Mouse (Mus musculus): Measurements from ENCODE around the gene Efna5. TPM values are rescaled to one million over a fixed set of nuclear protein-coding genes. Genes with fewer than 3 reads are reported as not detected.

Efna5 gene
- total RNA-seq, 2 experiments from 2014 or later, result 0.46 to 2.9 TPM

DNA sequence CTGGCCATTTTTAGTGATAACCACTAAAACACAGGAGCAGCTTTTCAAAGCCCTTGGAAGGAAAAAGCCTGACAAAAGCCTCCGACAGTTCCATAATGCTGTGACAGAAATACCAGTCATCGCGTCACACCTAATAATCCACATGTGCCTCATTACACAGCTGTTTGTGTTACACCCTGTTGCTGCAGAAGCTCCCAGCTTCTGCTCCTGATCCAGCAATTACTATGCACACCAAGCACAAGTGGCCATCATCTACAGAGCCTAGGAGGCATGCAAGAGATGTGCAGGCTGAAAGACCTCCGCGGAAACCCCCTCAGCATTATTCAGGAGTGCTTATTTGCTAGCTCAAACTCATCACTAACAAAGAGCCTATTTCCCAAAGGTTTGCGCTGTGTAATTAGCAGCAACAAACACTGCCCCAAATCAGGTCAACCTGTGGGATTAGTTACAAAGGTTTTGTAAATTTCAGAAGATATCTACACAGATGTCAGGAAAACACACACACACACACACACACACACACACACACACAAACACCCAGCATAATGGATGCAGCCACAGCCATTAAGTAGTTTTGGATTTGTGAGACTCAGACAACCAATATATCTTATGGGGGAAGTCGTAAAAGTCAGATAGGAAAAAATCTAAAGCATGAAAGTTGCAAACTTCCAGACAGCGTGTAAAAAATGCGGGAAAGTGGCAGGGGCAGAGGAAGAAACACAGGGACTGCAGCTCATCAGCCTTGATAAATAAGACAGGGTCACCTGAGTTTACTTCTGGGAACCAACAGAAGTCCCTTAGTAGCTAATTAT is 180.1 kb downstream of the Efna5 start:
- no peak for DNase-seq

DNA sequence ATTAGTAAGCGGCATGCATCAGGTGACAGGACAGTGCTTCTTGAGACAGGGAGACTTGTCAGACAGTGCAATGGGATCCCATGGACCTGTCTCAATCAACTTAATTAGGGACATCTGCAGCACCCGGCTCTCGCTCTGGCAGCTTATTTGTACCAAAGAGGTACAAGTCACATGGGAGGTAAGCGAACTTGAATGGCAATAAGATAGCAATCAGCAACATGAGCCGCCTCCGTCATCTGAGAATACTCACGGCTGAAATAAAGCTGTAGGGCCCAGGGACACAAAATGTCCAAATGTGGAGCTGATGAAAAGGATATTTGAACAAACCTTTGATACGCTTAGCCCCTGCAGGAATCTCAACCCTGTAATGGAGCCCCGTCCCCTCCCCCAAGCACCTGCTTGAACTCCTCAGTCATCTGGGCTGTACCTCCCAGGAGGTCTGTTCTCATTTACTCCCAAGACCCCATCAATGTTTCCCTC is 186.1 kb downstream of the Efna5 start:
- no peak for DNase-seq

- no peak for DNase-seq
Measured at GRCm38 (mm10) chr17:62692242-62692641, 188.9 kb downstream of the Efna5 start.

- no peak for DNase-seq
Measured at GRCm38 (mm10) chr17:62691201-62691715, 189.9 kb downstream of the Efna5 start.

- DNase-seq, result no peak
Measured at GRCm38 (mm10) chr17:62690256-62690655, 190.9 kb downstream of the Efna5 start.

GRCm38 (mm10) chr17:62689646-62690045 is 191.5 kb downstream of the Efna5 start:
- DNase-seq, result no peak

DNA sequence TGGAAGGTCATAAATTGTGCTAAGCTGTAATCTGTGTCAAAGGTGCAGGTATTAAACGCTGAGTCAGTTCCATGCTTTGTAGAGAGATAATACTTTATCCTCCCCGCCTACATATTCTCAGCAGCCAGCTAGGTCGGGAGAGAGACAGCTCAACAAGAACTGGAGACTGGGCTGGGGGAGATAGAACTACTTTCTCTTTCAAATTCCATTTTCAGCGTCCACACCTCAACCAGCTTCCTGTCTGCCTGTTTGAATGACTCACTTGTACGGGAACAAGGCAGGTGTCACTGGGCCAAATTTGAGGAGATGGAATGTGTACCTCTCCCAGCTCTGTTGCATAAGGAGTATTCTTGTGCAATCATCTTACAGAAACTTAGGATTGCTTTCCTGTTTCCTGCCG is 193.7 kb downstream of the Efna5 start:
- no peak for DNase-seq

DNA sequence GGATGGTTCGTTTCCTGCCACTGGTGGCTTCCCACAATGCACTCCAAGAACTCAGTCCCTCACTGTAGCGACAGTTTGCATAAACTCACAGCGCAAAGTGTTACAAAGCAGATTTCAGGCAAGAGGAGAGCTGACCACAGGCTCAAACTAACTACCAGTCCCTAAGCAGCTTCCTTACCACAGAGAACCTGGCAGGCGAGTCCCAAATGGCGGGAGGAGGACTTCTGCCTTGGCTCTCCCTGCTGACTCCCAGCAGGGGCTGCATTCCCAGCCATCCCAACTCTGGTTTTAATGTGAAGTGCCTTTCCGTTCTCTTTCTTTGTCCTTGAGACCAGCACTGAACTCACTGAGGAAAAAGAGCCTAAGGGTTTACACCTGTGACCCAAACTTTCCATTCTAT is 195.9 kb downstream of the Efna5 start:
- no peak for DNase-seq

DNA sequence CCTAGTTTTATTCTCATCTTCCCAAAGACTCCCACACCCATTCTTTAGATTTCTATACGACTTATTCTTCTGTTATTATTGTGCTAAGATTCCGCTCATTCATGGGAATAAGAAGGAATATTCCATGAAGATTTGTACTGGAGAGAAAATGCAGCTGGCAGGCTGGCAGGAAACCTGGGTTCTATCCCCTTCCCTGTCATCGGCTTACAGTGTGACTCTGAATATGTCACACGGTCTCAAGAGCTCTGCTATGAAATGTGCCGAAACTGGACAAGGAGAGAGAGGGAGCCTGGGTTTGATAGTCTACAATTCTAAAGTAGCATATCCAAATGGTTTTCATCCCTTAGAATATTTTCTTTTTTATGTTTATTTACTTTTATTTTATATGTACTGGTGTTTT is 198.0 kb downstream of the Efna5 start:
- no peak for DNase-seq

GRCm38 (mm10) chr17:62681726-62682125 is 199.4 kb downstream of the Efna5 start:
- no peak for DNase-seq

GRCm38 (mm10) chr17:62680737-62681136 is 200.4 kb downstream of the Efna5 start:
- DNase-seq, result no peak

DNA sequence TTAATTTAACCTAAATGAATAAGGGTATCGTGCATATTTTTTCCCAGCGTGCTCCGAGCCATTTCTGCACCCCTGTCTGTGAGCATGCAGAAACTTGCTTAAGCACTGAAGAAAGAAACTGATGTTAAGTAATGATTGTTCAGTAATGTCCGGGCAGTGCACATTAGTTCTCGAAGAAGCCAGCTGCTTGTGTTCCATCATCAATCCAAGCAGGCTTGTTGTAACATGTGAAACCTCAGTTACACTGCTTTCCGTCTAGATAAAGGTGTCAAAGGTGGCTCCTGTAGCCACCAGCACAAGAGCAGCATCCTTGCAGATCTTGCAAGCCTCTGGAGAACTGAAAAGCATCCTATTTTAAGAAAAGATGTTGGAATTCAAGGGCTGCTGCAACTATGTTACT is 204.3 kb downstream of the Efna5 start:
- DNase-seq, result no peak

DNA sequence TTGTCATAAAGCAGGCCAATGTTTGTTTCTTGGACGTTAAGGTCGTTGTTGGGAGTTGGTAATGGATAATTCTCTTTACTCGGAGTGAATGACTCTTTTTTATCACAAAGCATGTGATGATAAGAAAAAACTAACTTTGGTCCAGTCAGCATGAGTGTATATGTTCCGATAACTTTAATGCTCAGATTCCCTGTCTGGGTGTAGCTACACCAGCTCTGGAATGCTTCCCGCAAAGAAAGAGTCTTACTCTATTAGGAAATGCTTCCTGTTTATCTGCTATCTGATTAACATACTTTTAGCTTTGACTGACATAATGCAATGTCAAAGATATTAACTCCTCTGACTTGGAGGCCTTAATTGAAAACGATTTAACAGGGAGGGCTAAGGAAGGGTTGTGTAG is 204.7 kb downstream of the Efna5 start:
- no peak for DNase-seq

- no peak for DNase-seq
Measured at GRCm38 (mm10) chr17:62675811-62676255, 205.3 kb downstream of the Efna5 start.

GRCm38 (mm10) chr17:62672068-62672467 is 209.0 kb downstream of the Efna5 start:
- no peak for DNase-seq

DNA sequence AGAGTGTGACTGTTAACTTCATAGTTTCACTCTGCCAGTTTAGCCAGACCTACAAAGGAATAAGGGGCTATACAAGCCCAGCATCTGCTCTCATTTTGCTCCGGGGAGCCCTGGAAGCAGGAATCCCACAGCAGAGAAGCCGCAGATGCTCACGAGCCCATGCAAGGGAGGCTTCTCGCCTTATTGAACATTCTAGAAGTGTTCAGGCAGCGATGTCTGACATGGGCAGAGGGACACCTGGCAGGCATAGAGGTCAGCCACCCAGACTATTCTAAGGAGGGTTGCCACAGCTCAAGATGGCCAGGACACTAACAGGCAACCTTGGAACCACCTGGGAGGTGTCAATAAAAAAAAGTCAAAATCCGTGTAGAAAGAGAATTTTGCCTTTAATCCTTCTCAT is 214.4 kb downstream of the Efna5 start:
- DNase-seq, result no peak

GRCm38 (mm10) chr17:62665823-62666222 is 215.3 kb downstream of the Efna5 start:
- DNase-seq, result no peak

GRCm38 (mm10) chr17:62664709-62665108 is 216.4 kb downstream of the Efna5 start:
- DNase-seq, result no peak

DNA sequence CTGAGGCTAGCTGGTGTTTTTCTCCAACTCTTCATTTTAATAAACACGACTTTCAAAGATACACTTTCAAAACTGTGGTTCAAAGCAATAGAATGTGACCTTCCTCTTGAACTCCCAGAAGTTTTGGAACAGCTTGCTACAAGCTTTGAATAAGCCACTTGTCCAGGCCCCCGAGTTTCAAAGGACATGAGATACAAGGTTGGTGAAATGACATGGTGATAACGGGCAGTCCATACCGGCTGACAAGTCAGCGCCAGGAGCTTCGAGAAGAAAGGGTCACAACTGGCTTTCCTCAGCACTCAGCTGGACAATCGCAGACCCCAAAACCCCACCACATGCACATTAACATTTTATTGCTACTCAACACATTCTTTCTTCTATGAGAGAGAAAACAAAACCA is 219.3 kb downstream of the Efna5 start:
- DNase-seq, result no peak

- DNase-seq, result no peak
Measured at GRCm38 (mm10) chr17:62659501-62660175, 221.5 kb downstream of the Efna5 start.

DNA sequence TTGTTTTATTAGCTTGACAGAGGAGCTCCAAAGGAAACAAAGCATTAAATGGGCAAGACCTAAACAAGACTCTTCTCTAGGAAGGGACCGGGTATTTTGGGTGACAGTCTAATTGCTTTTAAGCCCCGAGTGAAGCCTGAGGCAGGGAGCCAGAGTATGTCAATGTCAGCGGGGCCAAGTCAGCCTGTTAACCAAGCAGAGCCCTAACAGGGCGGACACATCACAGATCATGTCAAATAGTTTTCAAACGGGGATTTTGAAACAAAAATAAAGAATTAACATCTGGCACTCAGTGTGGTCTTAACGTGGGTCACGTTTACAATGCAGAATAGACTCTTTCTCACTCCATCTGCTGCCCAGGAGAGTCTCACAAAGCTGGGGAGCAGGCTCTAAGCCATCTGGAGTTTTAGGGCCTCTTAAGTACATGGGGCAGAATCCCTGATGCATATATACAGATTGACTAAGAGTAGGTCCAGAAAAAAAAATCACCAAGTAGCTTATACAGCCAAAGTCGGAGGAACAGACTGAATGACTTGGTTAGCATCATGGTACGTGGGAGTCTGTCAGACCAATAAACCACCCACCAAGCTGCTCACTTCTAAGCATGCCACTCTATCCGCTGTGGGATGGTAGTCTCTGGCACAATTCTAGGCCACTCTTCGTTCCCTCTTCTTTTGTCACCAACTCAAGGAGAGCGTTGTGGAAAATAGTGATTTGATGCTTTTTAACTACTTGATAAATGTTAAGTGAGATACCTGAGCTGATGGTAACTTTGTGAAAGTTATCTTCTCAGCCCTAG is 223.1 kb downstream of the Efna5 start:
- DNase-seq, result no peak

DNA sequence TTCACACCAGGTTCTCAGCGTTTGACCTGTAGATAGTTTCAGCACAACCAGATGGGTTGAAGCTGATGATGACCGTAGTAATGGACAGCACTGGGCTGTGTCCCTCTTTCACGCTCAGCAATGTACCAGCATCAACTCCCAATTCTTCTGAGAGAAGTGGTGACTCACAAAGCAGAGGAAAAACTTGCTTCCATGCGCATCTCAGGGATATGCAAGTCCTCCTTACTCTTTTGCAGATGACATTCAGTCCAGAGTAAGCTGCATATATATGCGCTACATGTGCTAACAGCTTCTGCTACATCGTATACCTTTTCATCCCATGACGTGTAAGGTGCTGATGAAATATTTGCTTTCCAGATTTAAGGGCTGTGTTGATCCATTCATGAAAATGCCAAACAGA is 224.1 kb downstream of the Efna5 start:
- DNase-seq, result no peak

GRCm38 (mm10) chr17:62656591-62656990 is 224.5 kb downstream of the Efna5 start:
- DNase-seq, result no peak
